Mouse (Mus musculus): ENCODE measurements around the gene Rspo1. TPM values are rescaled to one million over a fixed set of nuclear protein-coding genes. Genes with fewer than 3 reads are reported as not detected.
"Not testable (repeated sequence)": the region's sequence is repeated elsewhere in the genome, so short reads cannot be mapped to it uniquely, and the experiment has no call there.

Rspo1 gene
- total RNA-seq (2021), result 1 to 10 TPM in 1 of 2 experiments, under 1 TPM in 1; 0.54 to 1.1 TPM
- long read RNA-seq, experiment 1, partial matches to known transcripts, result 0 of 1 reads
- long read RNA-seq, experiment 1, other reads (novel, unspliced or antisense), result 0 of 1 reads
- long read RNA-seq, experiment 2, partial matches to known transcripts, result 0 of 2 reads
- long read RNA-seq, experiment 2, other reads (novel, unspliced or antisense), result 0 of 2 reads

DNA sequence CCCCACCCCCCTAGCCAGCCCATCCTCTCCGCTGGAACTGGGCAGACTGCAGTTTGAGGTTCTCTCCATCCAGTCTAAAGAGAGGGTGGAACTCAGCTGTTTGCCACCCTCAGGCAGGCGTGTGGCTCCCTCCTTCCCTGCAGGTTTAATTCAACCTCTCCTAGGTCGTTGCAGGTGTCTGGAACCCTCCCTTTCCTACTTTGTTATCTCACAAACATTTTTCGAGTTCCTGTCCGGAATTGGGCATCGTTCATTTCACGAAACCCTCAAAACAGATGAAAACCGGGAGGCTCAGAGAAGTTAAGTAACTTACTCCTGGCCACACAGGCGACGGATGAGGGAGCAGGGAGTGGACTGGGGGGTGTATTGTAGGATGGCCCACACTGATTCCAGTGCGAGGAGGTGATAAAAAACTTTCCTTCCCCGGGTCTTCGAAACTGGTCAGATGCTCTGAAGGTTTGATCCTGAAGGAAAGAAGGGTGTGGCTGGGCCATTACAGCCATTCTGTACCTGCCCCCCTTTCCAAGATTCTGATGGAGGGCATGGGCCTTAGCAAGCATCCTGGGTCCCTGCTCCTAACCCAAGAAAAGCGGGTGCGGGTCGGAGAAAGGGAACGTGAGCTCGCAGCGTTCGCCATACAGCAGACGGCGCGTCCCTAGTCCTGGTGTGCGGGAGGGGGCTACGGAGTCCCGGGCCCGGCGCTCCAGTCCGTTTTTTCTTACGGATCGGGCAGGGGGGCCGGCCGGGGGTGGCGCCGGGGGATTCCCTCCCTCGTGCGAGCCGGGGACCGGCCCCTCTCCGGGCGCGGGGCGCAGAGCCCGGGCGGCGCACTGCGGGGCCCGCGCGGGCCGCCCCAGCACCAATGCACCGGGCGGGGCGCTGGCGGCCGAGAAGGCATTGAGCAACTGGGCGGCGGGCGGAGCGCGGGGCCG, at the start of gene Rspo1:
Gene Rspo1 (plus strand): TSS at position 760 of the 932 bp plus-strand sequence.
- no peak for DNase-seq (ENCODE audit: low spot score in 2 of 2)

DNA sequence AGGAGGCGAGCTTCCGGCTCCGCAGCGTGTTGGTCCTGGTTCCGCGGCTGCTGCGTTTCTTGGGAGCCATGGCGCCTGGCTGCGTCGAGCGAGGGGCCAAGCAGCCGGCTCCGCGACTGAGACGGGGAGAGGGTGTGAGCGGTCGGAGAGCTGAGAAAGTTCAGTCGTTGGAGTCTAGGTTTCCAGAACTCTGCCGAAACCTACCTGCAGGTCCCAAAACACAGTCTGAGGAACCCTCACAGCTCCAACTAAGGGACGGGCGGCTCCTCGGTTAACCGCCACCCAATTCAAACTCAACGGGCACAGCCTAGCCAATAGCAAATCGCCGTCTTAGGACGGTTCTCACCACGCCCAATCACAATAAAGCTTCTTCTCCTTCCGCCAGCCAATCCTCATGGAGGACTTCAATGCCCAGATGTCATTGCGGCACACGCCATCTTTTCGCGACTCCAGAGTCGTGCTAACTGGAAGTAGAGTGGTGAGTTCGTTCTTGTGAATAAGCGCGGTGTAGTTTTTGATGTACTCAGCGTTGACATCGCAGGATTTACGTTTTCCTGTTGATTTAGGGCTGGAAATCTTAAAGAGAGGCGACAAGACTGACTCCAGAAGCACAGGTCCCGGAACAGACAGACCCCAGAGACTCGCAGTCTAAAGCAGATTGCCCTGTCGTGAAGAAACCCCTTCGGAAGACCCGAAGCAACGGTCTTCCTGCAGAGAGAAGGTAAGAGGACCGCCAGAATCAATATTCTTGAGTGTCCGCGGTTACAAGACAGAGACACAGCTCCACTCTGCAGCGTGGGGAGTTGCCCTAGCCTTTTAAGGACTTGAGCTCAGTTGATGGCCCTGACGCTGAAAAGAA, 49.4 kb upstream of the Rspo1 start, which contains the start of gene 9930104L06Rik:
Gene 9930104L06Rik (plus strand): TSS at position 436 of the 859 bp plus-strand sequence.
- DNase-seq (ENCODE audit: low spot score in 2 of 2), result peak; percentile 75 to 92

DNA sequence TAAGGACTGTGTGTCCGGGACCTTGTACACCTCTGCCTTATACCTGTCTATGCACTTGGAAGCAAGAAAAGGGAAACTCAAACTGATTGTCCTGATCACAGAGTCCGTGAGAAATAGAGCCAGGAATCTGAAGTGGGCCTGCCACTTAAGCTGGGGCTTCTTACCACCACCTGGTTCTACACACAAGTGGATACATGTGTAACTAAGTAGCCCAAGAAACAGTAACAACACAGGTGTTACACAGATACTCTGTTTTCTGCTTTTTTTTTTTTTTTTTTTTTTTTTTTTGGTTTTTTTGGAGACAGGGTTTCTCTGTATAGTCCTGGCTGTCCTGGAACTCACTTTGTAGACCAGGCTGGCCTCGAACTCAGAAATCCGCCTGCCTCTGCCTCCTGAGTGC, 47.0 kb upstream of the Rspo1 start, which contains the start of gene Cdca8:
Gene Cdca8 (minus strand): TSS at position 101 of the 400 bp plus-strand sequence.
- DNase-seq (ENCODE audit: low spot score in 2 of 2), result not testable (repeated sequence)

DNA sequence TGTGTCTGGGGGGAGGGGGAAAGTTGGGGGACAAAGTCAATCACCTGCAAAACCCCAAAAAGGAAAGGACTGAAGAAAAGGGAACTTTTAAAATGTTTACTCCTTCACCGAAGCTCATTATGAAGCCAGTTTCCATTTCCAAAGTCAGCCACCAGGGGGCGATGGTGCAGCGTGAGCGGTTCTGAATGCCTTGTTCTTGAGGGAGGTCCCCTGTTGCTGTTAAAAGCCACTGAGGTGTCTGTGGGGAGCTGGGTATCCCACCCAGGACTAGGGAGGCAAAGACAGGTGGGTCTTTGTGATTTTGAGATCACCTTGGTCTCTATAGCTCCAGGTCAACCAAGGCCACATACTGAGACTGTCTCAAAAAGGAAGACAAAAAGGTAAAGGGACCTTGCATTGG, 43.2 kb upstream of the Rspo1 start:
- DNase-seq (ENCODE audit: low spot score in 2 of 2), result peak; percentile 66 to 78

DNA sequence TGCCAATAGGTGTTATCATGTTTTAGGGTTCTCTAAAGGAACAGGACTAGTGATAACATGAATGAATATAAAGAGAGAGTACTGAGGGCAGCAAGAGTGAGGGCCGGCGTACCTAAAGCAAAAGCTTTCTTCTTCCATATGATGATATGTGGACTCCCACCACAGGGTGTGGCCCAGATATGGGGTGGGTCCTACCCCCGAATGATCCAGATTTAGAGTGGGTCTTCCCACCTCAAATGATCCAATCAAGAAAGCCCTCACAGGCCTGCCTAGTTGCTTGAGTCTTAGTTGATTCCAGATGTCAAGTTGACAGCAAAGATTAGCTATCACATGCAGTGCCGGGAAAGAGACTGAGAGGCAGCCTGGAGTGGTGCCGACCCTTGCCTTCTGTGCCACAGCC, 42.4 kb upstream of the Rspo1 start:
- DNase-seq (ENCODE audit: low spot score in 2 of 2), result no peak

DNA sequence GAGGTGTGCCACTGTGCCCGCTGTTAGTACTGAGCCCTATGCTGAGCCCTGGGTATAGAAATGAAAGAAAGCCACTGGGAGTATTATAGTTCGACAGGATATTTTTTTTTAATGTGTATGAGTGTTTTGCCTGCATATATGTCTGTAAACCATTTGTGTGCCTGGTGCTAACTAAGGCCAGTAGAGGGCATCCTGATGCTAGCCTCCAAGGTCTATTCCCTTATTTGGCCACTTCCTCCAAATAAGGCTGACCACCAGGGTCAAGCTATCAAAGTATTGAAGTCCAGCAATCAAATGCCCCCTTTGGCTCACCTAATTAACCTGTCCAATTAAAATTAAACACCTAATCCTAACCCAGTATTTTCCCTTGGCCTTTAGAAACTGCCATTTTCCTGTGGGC, 41.3 kb upstream of the Rspo1 start:
- no peak for DNase-seq (ENCODE audit: low spot score in 2 of 2)

DNA sequence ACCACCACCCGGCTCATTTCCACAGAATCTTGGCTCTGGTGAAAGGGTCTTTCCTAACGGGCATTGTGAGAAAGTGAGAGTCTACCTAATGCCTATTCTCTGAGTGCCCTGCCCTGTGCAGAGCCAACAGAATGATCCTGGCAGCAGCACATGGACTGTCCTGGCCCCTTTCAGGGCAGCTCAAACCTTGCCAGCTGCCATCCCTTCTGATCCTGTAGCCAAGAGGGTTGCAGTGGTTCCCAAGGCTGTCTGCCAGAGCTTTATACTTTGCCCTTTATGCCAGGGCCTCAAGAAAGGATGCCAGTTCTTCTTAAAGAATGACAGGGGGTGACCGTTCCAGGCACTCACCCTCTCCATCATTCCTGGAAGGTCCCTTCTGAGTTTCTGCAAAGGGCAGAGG, 36.7 kb upstream of the Rspo1 start:
- no peak for DNase-seq (ENCODE audit: low spot score in 2 of 2)

DNA sequence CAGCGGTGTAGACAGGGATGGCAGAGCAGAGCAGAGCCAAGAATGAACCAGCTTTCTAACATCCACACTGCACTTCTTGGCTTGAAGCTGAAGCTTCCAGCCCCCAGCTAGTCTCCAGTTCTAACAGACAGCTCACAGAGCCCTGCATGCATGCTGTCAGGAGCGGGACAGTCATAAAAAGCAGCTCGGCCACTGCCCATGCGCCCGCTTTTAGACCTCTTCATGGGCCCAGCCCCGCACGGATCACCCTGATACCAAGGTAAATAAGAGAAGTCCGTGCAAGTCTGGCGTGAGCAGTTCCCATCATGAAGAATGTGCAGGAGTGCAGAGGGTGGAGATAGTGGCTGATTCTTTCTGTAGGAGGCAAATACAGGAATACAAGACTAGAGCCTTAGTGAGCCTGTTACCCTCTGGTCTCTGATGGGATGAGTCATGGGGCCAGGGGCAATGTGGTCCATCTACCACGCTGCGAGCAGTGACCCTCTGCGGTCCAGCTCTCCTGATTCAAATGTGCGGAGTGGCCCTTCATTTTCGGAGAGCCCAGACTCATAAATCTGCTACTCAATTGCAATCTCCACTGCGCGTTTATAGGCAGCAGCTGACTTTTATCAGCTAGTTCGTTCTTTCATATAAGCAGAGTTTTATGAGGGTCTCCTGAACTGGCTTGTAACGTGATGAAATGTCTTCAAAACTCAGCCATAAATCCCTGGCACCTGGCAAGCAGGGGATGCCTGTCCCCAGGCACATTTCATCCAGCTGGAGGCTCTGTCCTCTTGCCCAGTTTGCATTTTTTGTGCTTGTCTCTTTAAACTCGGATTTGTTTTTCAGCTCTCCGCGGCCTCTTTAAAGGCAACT, 35.8 kb upstream of the Rspo1 start:
- DNase-seq (ENCODE audit: low spot score in 2 of 2), result no peak

DNA sequence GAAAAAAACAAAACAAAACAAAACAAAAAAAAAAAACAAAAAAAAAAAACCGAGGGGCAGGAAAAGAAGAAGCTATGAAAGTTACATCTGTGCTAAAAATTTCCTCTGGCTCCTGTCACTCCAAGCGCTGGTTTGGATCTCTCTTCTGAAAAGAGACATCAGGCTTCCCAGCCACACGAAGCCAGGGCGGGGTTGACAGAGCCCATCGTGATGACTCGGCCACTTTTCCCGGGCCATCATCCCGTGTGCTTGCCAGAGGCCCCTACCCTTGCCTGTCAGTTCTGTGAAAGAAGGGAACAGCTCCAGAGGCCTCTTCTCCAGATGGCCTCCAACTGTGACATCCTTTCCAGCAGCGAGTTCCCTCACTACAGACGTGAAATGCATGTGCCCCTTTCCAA, 35.2 kb upstream of the Rspo1 start:
- DNase-seq (ENCODE audit: low spot score in 2 of 2), result no peak

DNA sequence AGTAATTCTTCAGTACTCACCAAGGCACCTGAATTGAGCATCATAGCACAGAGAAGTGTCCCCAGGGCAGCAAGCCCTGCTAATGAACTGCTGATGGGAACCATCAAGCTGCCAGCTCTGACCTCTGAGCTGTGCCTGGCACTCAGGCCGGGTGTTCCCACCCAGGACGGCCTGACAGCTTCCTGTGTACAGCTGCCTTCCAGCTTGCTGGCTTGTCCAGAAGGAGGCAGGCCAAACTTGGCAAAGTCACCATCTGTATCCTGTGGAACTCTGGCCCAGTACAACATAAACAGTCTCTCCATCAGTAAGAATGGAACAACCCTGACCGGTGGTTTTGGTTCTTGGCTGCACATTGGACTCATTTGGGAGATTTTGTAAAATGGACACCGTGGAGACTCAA, 32.7 kb upstream of the Rspo1 start:
- DNase-seq (ENCODE audit: low spot score in 2 of 2), result no peak

DNA sequence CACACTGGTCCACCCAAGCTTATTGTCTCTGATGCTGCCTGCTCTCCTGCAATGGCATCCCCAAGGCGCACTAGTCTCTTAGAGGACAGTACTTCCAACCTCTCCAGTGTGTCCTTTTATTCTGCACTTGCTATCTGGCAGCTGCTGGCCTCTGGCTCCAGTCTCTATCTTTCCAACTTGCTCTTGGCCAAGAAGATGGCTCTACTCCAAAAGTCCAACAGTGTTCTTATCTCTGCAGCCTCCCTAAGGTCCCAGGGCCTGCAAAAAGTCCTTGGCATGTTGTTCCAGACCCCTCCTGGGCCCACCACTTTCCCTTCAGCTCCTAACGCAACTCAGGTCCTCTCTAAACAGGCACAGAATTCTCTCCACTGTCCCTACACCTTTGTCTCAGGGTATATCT, 28.9 kb upstream of the Rspo1 start:
- no peak for DNase-seq (ENCODE audit: low spot score in 2 of 2)

DNA sequence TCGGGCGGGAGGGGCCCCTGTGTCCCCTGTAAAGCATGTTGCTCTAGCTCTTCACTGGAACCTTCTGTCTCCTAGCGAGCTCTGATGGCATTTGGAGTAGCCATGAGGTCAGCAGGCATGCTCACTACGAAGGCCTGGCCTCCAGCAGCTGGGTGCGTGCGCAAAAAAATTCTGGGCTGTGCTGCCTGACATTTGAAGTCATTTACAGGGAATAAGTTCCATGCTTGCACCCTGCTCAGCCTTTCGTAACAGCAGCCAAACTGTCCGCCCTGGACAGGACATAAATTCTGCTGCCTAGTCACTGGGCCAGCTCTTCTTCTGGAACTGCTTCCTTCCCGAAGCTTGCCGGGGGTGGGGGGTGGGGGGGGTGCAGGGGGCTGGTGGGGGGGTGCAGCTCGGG, 27.2 kb upstream of the Rspo1 start:
- DNase-seq (ENCODE audit: low spot score in 2 of 2), result no peak

DNA sequence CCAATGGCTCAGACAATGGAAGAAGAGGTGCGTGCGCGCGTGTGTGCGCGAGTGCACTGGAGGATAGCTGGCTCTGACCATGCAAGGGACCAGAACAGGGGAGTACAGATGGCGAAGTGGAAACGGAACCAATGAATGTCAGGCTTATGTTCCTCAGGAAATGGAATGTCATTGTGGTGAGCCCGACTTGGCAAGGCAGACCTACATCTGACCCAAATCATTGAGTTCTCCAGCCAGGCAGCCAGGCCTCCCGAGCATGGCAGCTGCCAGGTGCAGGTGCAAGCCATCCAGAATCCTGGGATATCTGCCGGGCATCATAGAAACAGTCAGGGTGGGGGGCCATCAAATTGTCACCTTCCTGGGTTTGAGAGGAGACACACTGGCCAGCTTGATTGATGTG, 25.3 kb upstream of the Rspo1 start:
- DNase-seq (ENCODE audit: low spot score in 2 of 2), result no peak

DNA sequence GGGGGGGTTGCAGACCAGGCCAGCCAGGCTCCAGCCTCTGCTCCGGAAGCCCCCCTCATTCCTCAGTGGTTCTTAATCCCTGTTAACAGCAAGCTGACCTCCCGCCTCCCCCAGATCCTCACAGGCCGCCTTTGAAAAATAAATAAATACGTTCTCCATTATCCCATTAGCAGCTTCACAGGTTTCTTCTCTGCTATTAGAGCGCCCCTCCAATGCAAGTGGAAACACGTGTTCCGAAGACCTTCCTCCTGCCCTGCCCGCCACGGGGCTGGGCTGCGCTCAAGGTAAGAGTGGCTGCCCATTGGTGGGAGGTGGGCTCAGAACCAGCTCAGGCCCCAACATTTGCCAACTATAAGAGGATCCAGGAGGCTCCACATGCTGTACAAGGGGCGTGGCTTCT, 23.7 kb upstream of the Rspo1 start:
- no peak for DNase-seq (ENCODE audit: low spot score in 2 of 2)

DNA sequence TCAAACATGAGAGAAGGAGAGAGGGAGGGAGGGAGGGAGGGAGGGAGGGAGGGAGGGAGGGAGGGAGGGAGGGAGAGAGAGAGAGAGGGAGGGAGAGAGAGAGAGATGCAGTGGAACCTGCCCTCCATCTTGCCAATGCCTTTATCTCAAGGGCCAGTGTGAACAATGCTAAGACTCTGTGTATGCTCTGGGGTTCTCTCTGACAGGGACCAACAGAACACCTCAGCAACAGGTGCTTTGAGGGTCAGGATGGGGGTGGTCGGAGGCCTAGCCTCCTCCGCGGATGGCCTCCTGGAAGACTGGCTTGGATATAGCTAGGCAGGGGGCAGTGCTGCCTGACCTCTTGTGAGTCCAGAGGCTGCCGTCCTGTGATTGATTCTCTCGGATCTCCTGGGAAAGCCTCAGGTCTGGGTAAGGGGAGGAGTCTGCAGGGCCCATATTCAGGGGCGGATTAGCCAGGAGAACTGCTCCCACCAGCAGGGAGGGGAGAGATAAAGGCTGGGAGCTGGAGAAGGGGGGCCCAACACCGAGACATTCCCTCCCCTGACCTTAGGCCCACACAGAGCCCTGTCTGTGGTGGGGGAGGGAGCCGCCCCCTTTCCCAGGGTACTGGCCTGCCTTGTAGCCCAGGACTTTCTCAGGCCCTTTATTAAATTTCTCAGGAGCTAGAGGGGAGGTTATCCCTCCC, 21.2 kb upstream of the Rspo1 start:
- DNase-seq (ENCODE audit: low spot score in 2 of 2), result no peak

DNA sequence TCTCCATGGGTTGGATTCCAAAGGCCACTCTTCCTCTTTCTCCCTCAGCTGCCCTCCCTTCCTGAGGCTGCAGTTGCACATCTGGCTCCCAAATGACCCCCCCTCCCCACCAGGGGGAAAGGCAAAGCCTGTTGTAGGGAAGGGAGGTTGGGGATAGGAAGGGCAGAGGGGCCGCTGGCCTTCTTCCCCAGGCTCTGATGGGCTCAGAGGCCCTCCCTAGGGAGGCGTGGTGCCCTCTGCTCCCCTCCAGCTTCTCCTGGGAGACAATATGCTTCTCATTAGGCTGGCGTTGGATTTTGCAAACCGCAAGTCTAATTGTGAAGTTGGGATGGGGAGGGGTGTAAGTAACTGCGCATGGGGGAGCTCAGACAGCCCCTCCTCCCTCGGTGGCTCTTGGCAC, 17.5 kb upstream of the Rspo1 start:
- DNase-seq (ENCODE audit: low spot score in 2 of 2), result no peak

DNA sequence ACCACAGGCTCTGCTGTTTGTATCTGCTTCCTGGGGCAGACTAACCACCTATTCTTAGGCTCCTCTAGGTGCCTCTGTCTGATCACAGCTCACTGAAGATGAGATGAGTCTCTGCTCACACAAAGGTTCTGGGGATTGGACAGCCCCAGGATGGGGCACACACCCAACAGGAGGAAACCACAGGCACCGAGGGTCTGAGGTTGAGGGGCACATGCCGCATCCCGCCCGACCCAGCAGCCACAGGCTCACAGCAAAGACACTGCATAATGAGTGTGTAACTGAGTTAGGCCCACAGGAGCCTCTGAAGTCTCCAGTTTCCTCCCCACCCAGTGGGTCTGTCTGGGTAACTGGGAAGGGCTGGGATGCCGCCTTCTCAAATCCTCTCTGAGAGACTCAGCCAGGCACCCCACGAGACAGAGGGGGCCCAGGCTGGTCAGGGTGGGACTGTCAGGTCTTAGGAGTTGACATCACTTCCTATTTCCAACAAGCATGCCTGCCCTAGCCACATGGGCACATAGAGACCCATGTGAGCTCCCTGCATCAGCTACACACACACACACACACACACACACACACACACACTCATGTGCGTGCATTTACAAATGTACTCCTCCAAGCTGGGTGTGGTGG, 16.9 kb upstream of the Rspo1 start:
- no peak for DNase-seq (ENCODE audit: low spot score in 2 of 2)

DNA sequence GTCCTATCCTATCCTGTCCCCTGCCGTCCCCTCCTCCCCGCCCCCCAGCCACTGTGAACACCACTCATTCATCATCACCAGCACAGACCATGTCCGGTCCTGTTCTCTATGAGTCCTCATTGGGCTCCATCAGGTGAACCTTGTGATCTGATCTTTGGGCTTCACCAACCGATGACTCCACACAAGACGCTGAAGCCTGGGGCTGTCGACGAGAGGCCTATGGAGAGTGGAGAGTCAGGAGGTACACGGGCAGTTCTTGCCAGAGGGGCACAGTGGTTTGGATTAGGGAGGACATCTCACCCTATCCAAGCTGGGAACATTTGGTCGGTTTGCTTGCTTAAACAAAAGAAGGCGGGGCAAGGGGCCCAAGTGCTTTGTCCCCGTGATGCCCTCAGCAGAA, 16.0 kb upstream of the Rspo1 start:
- DNase-seq (ENCODE audit: low spot score in 2 of 2), result no peak

DNA sequence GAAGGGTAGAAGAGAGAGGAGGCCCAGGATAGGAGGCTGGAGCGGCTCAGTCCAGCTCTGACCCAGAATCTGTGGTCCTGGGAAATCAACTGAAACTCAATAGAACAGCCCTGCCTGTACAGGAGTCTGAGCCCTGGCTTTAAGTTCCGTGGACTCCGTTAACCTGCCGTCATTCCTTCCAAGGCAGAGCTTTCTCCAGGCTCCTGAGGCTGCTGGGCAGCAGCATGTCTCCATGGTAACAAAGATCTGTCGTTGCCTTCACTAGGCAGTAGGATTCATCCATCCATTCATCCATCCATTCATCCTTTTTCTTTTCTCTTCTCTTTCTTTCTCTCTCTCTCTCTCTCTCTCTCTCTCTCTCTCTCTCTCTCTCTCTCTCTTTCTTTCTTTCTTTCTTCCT, 15.6 kb upstream of the Rspo1 start:
- no peak for DNase-seq (ENCODE audit: low spot score in 2 of 2)

DNA sequence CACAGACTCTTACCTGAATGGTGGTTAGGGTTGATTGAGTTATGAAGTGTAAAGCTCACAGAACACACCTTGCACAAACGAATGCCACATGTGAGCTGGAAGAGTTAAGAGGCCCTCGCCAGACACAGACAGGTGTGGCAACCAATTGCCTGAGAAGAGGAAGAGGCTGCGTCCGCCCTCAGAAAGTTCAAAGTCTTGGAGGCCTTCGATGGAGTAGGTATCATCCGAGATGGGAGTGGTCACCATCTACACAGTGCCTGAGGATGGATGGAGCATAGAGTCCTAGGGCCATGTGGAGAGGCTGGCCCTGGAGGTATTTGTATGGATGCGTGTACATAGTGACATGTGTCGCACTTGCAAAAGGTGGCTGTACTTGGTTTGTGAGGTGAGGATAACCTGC, 15.1 kb upstream of the Rspo1 start:
- no peak for DNase-seq (ENCODE audit: low spot score in 2 of 2)
